Mouse (Mus musculus) splenic B cell, adult 2 months (primary cell): Measurements from ENCODE around the gene Crip1.
A peak's percentile ranks its signal among the peaks of the same experiment; 100 is the strongest.

Experiments
- DNase-seq: peaks from one replicate; pipeline ENCODE4 v3.0.0-alpha.2; 2011; ENCODE audit warnings: low read depth, low spot score
- H3K27me3 ChIP-seq: 2 replicates; pipeline ENCODE4 v1.6.1; 2012; ENCODE audit warnings: mild to moderate bottlenecking, low read length, moderate library complexity, mixed read lengths; ENCODE audit not compliant: control insufficient read depth, poor library complexity, insufficient read depth, severe bottlenecking
- H3K36me3 ChIP-seq: 2 replicates; pipeline ENCODE4 v1.6.1; 2012; ENCODE audit warnings: mild to moderate bottlenecking, low read length, moderate library complexity, mixed read lengths; ENCODE audit not compliant: control insufficient read depth, poor library complexity, insufficient read depth, severe bottlenecking

Crip1 gene

GRCm38 (mm10) chr12:113149341-113149740 lies 3.2 kb downstream of the Crip1 start:
- no peak for DNase-seq
- H3K27me3 ChIP-seq, result no peaks in the 10 kb centered on the region
- peaks cover 2% of the 10 kb centered on the region; the same call in 1 of the 2 replicates for H3K36me3 ChIP-seq

- peak; percentile 60 for DNase-seq
- Histone ChIP-seq H3K27me3 (no peaks in the 10 kb centered on the region), H3K36me3 (peaks cover 2% of the 10 kb centered on the region; the same call in 1 of the 2 replicates)
These were observed 3.8 kb downstream of the Crip1 start for GRCm38 (mm10) chr12:113149896-113150295.

GRCm38 (mm10) chr12:113150591-113150990 lies 4.5 kb downstream of the Crip1 start:
- Histone ChIP-seq H3K36me3 (peaks cover 2% of the 10 kb centered on the region; the same call in 1 of the 2 replicates), H3K27me3 (no peaks in the 10 kb centered on the region)
- no peak for DNase-seq

- Histone ChIP-seq H3K27me3 (no peaks in the 10 kb centered on the region), H3K36me3 (peaks cover 2% of the 10 kb centered on the region; the same call in 1 of the 2 replicates)
- DNase-seq, result no peak
These were observed 4.9 kb downstream of the Crip1 start for GRCm38 (mm10) chr12:113151046-113151445.

- no peaks in the 10 kb centered on the region for H3K27me3 ChIP-seq
- peak; percentile 64 for DNase-seq
These were observed 5.7 kb downstream of the Crip1 start for GRCm38 (mm10) chr12:113151661-113152271.

GRCm38 (mm10) chr12:113152272-113152661 lies 6.2 kb downstream of the Crip1 start:
- no peak for DNase-seq
- no peaks in the 10 kb centered on the region for H3K27me3 ChIP-seq

More at GRCm38 (mm10) chr12:113151661-113152271, 5.7 kb downstream of the Crip1 start:
- H3K36me3 ChIP-seq, result peaks cover 2% of the 10 kb centered on the region; the same call in 1 of the 2 replicates

GRCm38 (mm10) chr12:113152991-113153525 lies 6.9 kb downstream of the Crip1 start:
- no peak for DNase-seq
- Histone ChIP-seq H3K36me3 (peaks cover 2% of the 10 kb centered on the region; the same call in 1 of the 2 replicates), H3K27me3 (no peaks in the 10 kb centered on the region)

More at GRCm38 (mm10) chr12:113152272-113152661, 6.2 kb downstream of the Crip1 start:
- H3K36me3 ChIP-seq, result peaks cover 2% of the 10 kb centered on the region; the same call in 1 of the 2 replicates

- DNase-seq, result no peak
- Histone ChIP-seq H3K27me3 (no peaks in the 10 kb centered on the region), H3K36me3 (peaks cover 2% of the 10 kb centered on the region; the same call in 1 of the 2 replicates)
These were observed 7.9 kb downstream of the Crip1 start for GRCm38 (mm10) chr12:113153971-113154370.

GRCm38 (mm10) chr12:113154747-113155075 lies 8.6 kb downstream of the Crip1 start:
- peaks cover 2% of the 10 kb centered on the region; the same call in 1 of the 2 replicates for H3K36me3 ChIP-seq
- no peaks in the 10 kb centered on the region for H3K27me3 ChIP-seq
- no peak for DNase-seq

GRCm38 (mm10) chr12:113155076-113155771 lies 9.1 kb downstream of the Crip1 start:
- DNase-seq, result peak; percentile 62
- peaks cover 2% of the 10 kb centered on the region; the same call in 1 of the 2 replicates for H3K36me3 ChIP-seq
- H3K27me3 ChIP-seq, result no peaks in the 10 kb centered on the region

- DNase-seq, result peak; percentile 99
- no peaks in the 10 kb centered on the region for H3K27me3 ChIP-seq
- peaks cover 2% of the 10 kb centered on the region; the same call in 1 of the 2 replicates for H3K36me3 ChIP-seq
These were observed 9.9 kb downstream of the Crip1 start, which contains the start of gene Tedc1 for GRCm38 (mm10) chr12:113155887-113156539. Tedc1 (plus strand) TSS chr12:113156421.

GRCm38 (mm10) chr12:113156540-113156929 lies 10.4 kb downstream of the Crip1 start:
- H3K27me3 ChIP-seq, result no peaks in the 10 kb centered on the region
- no peak for DNase-seq
- H3K36me3 ChIP-seq, result peaks cover 2% of the 10 kb centered on the region; the same call in 1 of the 2 replicates

GRCm38 (mm10) chr12:113157002-113157401 lies 10.9 kb downstream of the Crip1 start:
- no peaks in the 10 kb centered on the region for H3K27me3 ChIP-seq
- H3K36me3 ChIP-seq, result peaks cover 2% of the 10 kb centered on the region; the same call in 1 of the 2 replicates
- DNase-seq, result no peak

- peaks cover 2% of the 10 kb centered on the region; the same call in 1 of the 2 replicates for H3K36me3 ChIP-seq
- no peaks in the 10 kb centered on the region for H3K27me3 ChIP-seq
- DNase-seq, result no peak
These were observed 11.4 kb downstream of the Crip1 start for GRCm38 (mm10) chr12:113157521-113157920.
